Mouse (Mus musculus) midbrain, embryonic 10.5 days (tissue): ENCODE measurements around the gene Vtn. TPM values are rescaled to one million over a fixed set of nuclear protein-coding genes. Genes with fewer than 3 reads are reported as not detected.

Experiments used
- DNase-seq: peaks from one replicate; pipeline ENCODE4 v3.0.0-alpha.2; 2017; ENCODE audit warnings: low spot score
- H3K27ac ChIP-seq: fragments of 300-500 bp; sonication (generic); replicated peaks from 2 replicates; pipeline ENCODE4 v1.5.1; 2016; ENCODE audit warnings: mild to moderate bottlenecking
- H3K27me3 ChIP-seq: fragments of 300-500 bp; sonication (generic); 2 replicates; pipeline ENCODE4 v1.6.1; 2016; ENCODE audit warnings: low read depth, mild to moderate bottlenecking; ENCODE audit not compliant: poor library complexity, severe bottlenecking
- H3K36me3 ChIP-seq: fragments of 300-500 bp; sonication (generic); 2 replicates; pipeline ENCODE4 v1.6.1; 2016; ENCODE audit warnings: mild to moderate bottlenecking, moderate library complexity
- H3K4me1 ChIP-seq: fragments of 300-500 bp; sonication (generic); 2 replicates; pipeline ENCODE4 v1.6.1; 2016
- H3K4me3 ChIP-seq: fragments of 300-500 bp; sonication (generic); 2 replicates; pipeline ENCODE4 v1.5.1; 2016; ENCODE audit warnings: mild to moderate bottlenecking, moderate library complexity
- H3K9me3 ChIP-seq: fragments of 300-500 bp; sonication (generic); replicated peaks from 2 replicates; pipeline ENCODE4 v1.6.1; 2016; ENCODE audit warnings: mild to moderate bottlenecking
- WGBS: fragments of 180-500 bp; shearing (Covaris S2); methylation state at CpG from one replicate; pipeline ENCODE4 v1.1.7; 2016; 5-methylcytosine and 5-hydroxymethylcytosine counted together
- polyA plus RNA-seq: library from polyadenylated mRNA; unstranded; fragments of >200 nt; fragmentation: Nextera tagmentation; extraction: Ambion mirVana; gene quantifications from 2 replicates; pipeline ENCODE4 v1.2.1, GENCODE M21; 2016

Gene Vtn
- polyA plus RNA-seq, 1 experiment from 2014 or later = 119 TPM

DNA sequence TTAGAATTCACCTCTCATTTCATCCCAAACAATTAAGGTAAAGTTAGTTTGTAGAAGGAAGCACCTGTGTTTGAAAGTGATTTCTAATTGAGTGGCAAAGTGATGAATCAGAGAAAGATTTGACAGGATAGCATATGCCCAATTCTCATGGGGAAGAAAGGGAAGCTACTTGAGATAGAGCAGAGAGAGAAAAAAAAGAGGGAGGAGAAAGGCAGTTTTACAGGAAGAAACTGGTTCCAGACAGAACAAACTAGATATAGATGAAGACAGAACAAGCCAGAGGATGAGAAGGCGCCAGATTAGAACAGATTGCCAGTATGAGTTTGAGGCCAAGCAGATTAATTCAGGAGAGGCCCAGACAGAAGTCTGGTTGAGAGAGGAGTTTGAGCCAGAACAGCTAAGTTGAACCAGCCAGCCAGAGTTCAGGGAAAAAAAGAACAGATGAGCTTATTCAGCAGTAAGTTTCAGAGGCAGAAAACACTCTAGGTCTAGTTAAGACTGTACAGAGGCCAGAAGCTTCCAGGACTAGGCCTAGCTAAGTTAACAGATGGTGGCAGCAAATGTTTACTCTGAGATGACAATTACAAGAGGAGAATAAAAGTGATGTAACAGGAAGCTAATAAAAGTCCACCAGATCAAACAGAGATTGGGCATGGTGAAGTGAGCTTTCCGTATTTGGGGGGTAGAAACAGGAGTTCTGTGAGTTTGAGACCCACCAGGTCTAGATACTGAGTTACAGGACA is 49.0 kb downstream of the Vtn start:
- no peaks in the 10 kb centered on the region for H3K9me3 ChIP-seq
- 87% methylated on average over 2 of the region's 2 CpGs for WGBS
- peaks cover 35% of the 10 kb centered on the region for H3K36me3 ChIP-seq
- H3K4me1 ChIP-seq = peaks cover 34% of the 10 kb centered on the region
- H3K27ac ChIP-seq = no peak overlapping the region
- peak overlapping the region; percentile 67; the same call in 1 of the 2 replicates for H3K4me3 ChIP-seq
- DNase-seq = no peak
- H3K27me3 ChIP-seq = no peaks in the 10 kb centered on the region

DNA sequence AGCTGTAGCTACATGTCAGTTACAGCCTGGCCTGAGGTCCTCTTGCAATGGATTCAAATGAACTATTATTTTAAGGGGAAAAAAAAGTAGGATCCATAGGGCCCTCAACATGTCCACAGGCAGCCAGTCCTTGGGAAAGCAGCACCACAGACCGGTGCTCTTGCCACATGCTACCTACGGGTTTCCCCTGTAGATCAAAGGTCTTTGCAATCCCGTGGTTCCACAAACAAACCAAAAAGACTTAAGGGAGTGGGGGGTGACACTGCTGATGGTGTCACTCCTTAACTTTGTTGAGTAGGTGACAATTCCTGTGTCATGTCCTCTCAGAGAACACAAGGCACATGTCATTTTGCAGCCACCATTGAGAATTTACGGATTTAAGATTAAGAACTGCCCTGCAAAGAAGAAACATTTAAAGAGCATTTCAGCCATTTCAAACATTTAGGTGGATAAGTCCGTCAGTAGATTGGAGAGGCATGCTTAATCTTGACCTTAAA is 50.6 kb downstream of the Vtn start:
- peak overlapping the region; percentile 92 for H3K27ac ChIP-seq
- DNase-seq = no peak
- peaks cover 6% of the 10 kb centered on the region; the same call in 1 of the 2 replicates for H3K9me3 ChIP-seq
- peaks cover 34% of the 10 kb centered on the region for H3K4me1 ChIP-seq
- 13% methylated on average over 5 of the region's 5 CpGs for WGBS
- H3K4me3 ChIP-seq = peak overlapping the region; percentile 67
- no peaks in the 10 kb centered on the region for H3K27me3 ChIP-seq
- peaks cover 19% of the 10 kb centered on the region for H3K36me3 ChIP-seq

DNA sequence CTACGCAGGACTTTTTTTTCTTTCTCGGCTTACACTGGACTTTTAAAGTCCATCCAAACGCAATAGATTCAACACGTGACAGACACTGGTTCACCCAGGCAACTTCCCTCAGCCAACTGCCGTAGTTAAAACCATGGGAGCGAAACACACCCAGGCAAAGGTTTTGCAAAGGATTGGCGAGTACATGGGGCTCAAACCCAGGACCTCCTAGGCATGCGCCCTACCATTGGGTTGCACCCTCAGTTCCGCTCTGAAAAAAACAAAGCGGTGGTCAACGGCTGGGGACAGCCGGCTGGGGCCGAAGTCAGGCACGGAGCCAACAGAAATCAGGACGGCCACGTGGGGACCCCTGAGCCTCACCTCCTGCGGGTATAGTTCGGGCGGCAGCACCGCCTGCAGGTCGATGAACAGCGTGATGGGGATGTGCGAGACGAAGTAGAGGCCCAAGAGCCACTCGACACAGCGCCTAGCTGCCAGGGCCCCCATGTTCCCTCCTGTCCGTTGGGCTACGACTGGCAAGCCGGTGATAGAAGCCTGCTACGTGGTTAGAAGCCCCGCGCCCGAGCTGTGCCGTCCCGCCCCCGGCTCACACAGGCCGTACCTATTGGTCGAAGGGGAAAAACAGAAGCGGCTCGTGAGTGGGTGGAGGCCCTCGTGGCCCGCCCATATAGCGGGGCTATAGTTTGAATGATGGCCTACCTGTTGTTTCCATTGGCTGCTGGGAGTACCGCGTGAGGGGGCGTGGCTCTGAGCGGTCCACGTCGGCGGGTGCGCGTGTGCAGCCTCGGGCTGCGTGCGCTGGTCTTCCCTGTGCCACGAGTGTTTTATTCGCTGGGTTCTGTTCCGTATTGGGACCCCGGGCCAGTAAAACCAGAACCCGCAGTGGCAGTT is 51.5 kb downstream of the Vtn start, which contains the start of gene Tmem97:
Gene Tmem97 (minus strand): TSS at position 610 of the 891 bp plus-strand sequence.
- DNase-seq = peak; percentile 96
- no peaks in the 10 kb centered on the region for H3K27me3 ChIP-seq
- under 1% methylated on average over 60 of the region's 60 CpGs for WGBS
- peak within 1 kb of the TSS; percentile 67 for H3K4me3 ChIP-seq
- peaks cover 11% of the 10 kb centered on the region for H3K36me3 ChIP-seq
- H3K9me3 ChIP-seq = peaks cover 6% of the 10 kb centered on the region; the same call in 1 of the 2 replicates
- H3K27ac ChIP-seq = peak within 1 kb of the TSS; percentile 92
- peaks cover 34% of the 10 kb centered on the region for H3K4me1 ChIP-seq

DNA sequence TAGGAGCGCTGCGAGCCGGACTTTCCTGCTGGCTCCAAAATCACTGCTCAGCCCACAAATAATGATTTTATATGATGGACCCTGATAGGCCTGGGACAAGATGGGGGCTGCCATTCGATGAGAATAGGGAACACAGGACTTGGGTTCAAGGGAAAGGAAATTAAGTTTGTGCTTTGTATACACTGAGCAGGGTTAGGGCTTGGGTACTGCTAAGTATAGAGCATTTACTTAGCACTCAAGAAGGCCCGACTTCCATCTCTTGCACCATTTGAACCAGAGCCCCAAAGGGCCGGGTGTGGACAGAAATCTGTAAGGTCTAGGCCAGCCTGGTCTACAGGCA is 52.1 kb downstream of the Vtn start:
- Histone ChIP-seq H3K36me3 (peaks cover 7% of the 10 kb centered on the region; the same call in 1 of the 2 replicates), H3K4me1 (peaks cover 34% of the 10 kb centered on the region), H3K9me3 (peaks cover 6% of the 10 kb centered on the region; the same call in 1 of the 2 replicates), H3K4me3 (peak overlapping the region; percentile 67), H3K27ac (peak overlapping the region; percentile 92), H3K27me3 (no peaks in the 10 kb centered on the region)
- WGBS = 36% methylated on average over 6 of the region's 6 CpGs
- DNase-seq = no peak

Other genes starting within 250 kb of the Vtn start
- gene 2610507B11Rik, start 237.3 kb upstream of the Vtn start, polyA plus RNA-seq = 62.8 and 69.7 TPM in 2 replicates
- gene BC030499, start 208.2 kb upstream of the Vtn start, polyA plus RNA-seq = 0.34 and 0.43 TPM in 2 replicates
- gene Spag5, start 197.6 kb upstream of the Vtn start, polyA plus RNA-seq = 63.4 and 64.2 TPM in 2 replicates
- gene Aldoc, start 176.1 kb upstream of the Vtn start, polyA plus RNA-seq = 1.5 and 1.6 TPM in 2 replicates
- gene Pigs, start 170.7 kb upstream of the Vtn start, polyA plus RNA-seq = 74.0 and 78.5 TPM in 2 replicates
- gene Unc119, start 155.6 kb upstream of the Vtn start, polyA plus RNA-seq = 57.7 and 61.7 TPM in 2 replicates
- gene Foxn1, start 112.5 kb upstream of the Vtn start, polyA plus RNA-seq = not detected in 2 replicates
- not detected in 2 replicates for gene Slc13a2, start 76.9 kb upstream of the Vtn start, polyA plus RNA-seq
- gene Slc46a1, start 33.4 kb upstream of the Vtn start, polyA plus RNA-seq = 23.2 and 27.1 TPM in 2 replicates
- gene Sarm1, start 1.3 kb upstream of the Vtn start, polyA plus RNA-seq = 16.9 and 23.9 TPM in 2 replicates
- gene Sebox, start 4.4 kb downstream of the Vtn start, polyA plus RNA-seq = 0.20 TPM in 1 of 2 replicates, not detected in the other
- gene Tmem199, start 13.1 kb downstream of the Vtn start, polyA plus RNA-seq = 81.8 and 88.8 TPM in 2 replicates
- 148 and 157 TPM in 2 replicates for gene Poldip2, start 13.1 kb downstream of the Vtn start, polyA plus RNA-seq
- gene Tnfaip1, start 37.2 kb downstream of the Vtn start, polyA plus RNA-seq = 85.1 and 89.6 TPM in 2 replicates
- 83.4 and 84.5 TPM in 2 replicates for gene Ift20, start 37.3 kb downstream of the Vtn start, polyA plus RNA-seq
- gene Tmem97, start 51.7 kb downstream of the Vtn start, polyA plus RNA-seq = 91.6 and 110 TPM in 2 replicates
- gene Nlk, start 198.3 kb downstream of the Vtn start, polyA plus RNA-seq = 18.5 and 21.1 TPM in 2 replicates